Mouse (Mus musculus): Measurements from ENCODE around the gene Mad1l1. TPM values are rescaled to one million over a fixed set of nuclear protein-coding genes. Genes with fewer than 3 reads are reported as not detected.

Mad1l1 gene
- polyA plus RNA-seq, 1 experiment from 2014 or later: 25.0 TPM

DNA sequence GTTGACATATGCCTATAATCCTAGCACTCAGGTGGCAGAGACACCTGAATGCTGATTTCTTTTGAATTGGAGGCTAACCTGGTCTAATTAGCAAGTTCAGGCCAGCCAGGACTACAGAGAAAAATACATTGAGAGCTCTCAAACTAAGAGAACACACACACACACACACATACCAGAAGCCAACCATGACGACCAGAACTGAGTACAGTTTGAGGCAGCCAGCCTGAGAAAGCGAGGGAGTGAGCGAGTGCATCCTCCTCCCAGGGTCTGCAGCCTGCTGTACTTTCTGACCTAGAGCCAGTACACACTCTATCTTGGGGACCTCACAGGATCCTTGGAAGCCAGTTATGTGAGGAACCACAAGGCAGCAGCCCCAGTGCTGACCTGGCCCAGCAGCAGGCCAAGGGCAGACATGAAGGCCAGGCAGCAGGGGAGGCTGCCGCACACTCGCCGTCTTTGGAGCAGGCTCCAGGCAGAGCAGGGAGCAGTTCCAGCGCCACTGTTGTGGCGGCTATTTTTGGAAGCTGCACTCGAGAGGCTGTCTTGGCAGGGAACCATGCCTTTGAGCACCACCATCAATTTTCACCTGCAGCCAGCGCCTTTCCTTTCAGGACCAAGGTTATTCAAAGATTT lies 143.2 kb downstream of the Mad1l1 start:
- no peak overlapping the region for H3K4me3 ChIP-seq (ENCODE audit: low read depth, low read length)
- peak overlapping the region; percentile 50; the same call in 1 of the 2 replicates for H3K27ac ChIP-seq (ENCODE audit: low read depth, low read length)
- H3K9me3 ChIP-seq (replicated peaks; ENCODE audit: control insufficient read depth, low read length): no peaks in the 10 kb centered on the region
- H3K36me3 ChIP-seq (ENCODE audit: control insufficient read depth, insufficient read depth, low read length): no peaks in the 10 kb centered on the region
- no peak for ATAC-seq (replicated peaks; ENCODE audit: insufficient number of reproducible peaks, low FRiP score, low TSS enrichment)
- peaks cover 11% of the 10 kb centered on the region for H3K4me1 ChIP-seq (ENCODE audit: control insufficient read depth, insufficient read depth, low read length)
- no peak overlapping the region; the same call in 1 of the 2 replicates for H3K4me2 ChIP-seq
- WGBS (ENCODE audit: insufficient replicate concordance): 42% methylated on average over 10 of the region's 10 CpGs
- H3K27me3 ChIP-seq (ENCODE audit: control insufficient read depth, insufficient read depth, low read length): no peaks in the 10 kb centered on the region
- no peak overlapping the region for H3K9ac ChIP-seq (ENCODE audit: low read depth, low read length)

DNA sequence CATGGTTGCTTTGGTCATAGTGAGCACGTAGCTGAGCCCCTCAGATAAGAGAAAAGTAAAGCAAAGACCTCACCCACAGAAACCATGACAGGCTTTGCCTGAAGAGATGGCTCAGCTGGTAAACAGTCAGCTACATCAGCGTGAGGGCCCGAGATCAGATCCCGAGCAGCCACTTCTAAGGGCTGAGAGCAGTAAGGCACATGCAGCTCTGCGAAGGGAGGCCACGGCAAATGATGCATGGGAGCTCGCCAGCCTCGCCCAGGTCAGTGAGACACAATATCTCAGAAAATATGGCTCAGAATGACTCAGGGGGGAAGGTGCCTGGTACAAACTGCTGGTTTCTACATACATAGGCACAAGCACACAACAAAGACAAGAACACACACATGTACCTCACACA lies 143.8 kb downstream of the Mad1l1 start:
- WGBS (ENCODE audit: insufficient replicate concordance): 73% methylated on average over 8 of the region's 8 CpGs
- no peak overlapping the region for H3K4me2 ChIP-seq

DNA sequence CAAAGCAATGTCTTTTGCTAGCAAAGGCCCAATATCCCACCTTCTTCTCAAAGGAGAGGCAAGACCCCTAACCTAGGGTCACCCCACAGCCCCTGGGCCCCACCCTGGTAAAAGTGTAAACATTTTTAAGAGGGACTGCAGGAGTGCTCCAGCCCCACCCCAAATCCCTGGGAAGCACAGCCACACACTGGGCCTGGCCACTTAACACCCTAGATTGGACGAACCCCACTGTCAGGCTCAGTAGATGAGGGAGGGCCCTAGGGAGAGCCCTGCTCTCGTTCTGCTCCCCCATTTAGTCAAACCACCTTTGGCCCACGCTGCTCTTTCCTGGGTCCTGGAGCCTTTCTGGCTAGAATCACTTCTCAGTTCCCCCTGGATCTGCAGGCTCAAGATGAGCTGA lies 145.0 kb downstream of the Mad1l1 start:
- H3K4me2 ChIP-seq: no peak overlapping the region
- H3K27ac ChIP-seq (ENCODE audit: low read depth, low read length): no peak overlapping the region
- no peak for ATAC-seq (replicated peaks; ENCODE audit: insufficient number of reproducible peaks, low FRiP score, low TSS enrichment)
- H3K4me3 ChIP-seq (ENCODE audit: low read depth, low read length): no peak overlapping the region
- WGBS (ENCODE audit: insufficient replicate concordance): 42% methylated on average over 3 of the region's 3 CpGs
- H3K27me3 ChIP-seq (ENCODE audit: control insufficient read depth, insufficient read depth, low read length): no peaks in the 10 kb centered on the region
- H3K36me3 ChIP-seq (ENCODE audit: control insufficient read depth, insufficient read depth, low read length): no peaks in the 10 kb centered on the region
- peaks cover 11% of the 10 kb centered on the region for H3K4me1 ChIP-seq (ENCODE audit: control insufficient read depth, insufficient read depth, low read length)
- 0 out of 2 replicates have a peak overlapping the region, but pooled peaks have one; percentile 34 for H3K9ac ChIP-seq (ENCODE audit: low read depth, low read length)
- H3K9me3 ChIP-seq (replicated peaks; ENCODE audit: control insufficient read depth, low read length): no peaks in the 10 kb centered on the region

More for the DNA sequence above, 143.8 kb downstream of the Mad1l1 start:
- peaks cover 11% of the 10 kb centered on the region for H3K4me1 ChIP-seq (ENCODE audit: control insufficient read depth, insufficient read depth, low read length)
- no peak for ATAC-seq (replicated peaks; ENCODE audit: insufficient number of reproducible peaks, low FRiP score, low TSS enrichment)
- no peaks in the 10 kb centered on the region for H3K36me3 ChIP-seq (ENCODE audit: control insufficient read depth, insufficient read depth, low read length)
- H3K9me3 ChIP-seq (replicated peaks; ENCODE audit: control insufficient read depth, low read length): no peaks in the 10 kb centered on the region
- H3K27me3 ChIP-seq (ENCODE audit: control insufficient read depth, insufficient read depth, low read length): no peaks in the 10 kb centered on the region
- H3K4me3 ChIP-seq (ENCODE audit: low read depth, low read length): no peak overlapping the region
- no peak overlapping the region for H3K27ac ChIP-seq (ENCODE audit: low read depth, low read length)
- no peak overlapping the region for H3K9ac ChIP-seq (ENCODE audit: low read depth, low read length)

DNA sequence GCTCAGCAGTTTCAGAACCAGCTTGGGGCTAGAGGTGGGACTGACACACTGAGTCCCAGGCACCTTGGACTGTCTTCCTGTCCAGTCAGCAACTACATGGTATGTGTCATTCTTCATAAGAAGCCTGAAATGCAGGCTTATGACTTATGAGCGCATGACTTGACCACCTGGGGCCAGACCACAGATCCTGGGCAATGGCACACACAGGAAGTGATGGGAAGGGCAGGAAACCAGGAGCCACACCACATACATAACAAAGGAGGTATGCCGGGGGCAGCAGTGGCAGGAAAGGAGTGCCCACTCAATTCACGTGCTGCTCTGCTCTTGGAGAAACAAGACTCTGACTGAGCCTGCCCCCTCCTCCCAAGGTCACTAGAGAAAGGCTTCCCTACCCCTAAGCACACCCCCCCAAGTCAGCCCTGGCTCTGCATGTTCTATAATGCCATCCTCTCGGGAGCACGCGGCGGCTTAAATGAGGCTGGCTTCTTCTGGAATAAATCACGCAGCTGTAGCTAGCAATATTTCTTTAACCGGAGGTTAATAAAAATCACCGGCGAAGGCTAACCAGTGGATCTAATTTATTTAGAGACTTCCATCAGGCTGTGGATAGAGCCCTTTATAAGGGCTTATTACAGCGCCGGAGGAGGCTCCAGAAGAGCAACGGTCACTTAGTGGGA lies 146.4 kb downstream of the Mad1l1 start:
- Histone ChIP-seq H3K4me3 (ENCODE audit: low read depth, low read length) (no peak overlapping the region), H3K27ac (ENCODE audit: low read depth, low read length) (no peak overlapping the region), H3K9ac (ENCODE audit: low read depth, low read length) (no peak overlapping the region), H3K27me3 (ENCODE audit: control insufficient read depth, insufficient read depth, low read length) (no peaks in the 10 kb centered on the region), H3K4me2 (no peak overlapping the region), H3K4me1 (ENCODE audit: control insufficient read depth, insufficient read depth, low read length) (peaks cover 11% of the 10 kb centered on the region), H3K36me3 (ENCODE audit: control insufficient read depth, insufficient read depth, low read length) (no peaks in the 10 kb centered on the region), H3K9me3 (replicated peaks; ENCODE audit: control insufficient read depth, low read length) (no peaks in the 10 kb centered on the region)
- no peak for ATAC-seq (replicated peaks; ENCODE audit: insufficient number of reproducible peaks, low FRiP score, low TSS enrichment)
- WGBS (ENCODE audit: insufficient replicate concordance): 83% methylated on average over 14 of the region's 14 CpGs

DNA sequence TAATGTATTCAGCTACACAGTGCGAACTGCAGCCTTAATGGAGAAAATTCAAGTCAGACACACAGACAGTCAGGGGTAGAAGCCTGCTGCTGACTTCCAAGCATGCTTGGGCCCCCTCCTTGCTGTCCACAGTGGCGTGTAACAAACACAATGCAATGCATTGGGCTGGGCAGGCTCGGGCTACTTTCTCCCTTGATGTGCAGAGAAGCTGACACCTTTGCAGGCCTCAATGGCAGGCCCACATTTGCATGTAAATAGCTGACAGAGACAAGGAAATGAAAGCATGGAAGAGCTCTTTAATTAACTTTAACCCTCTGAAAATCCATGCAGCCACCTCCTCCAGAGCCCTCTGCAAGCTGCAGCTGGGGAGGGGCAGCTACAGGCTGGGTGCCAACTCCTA lies 147.3 kb downstream of the Mad1l1 start:
- Histone ChIP-seq H3K9ac (ENCODE audit: low read depth, low read length) (no peak overlapping the region), H3K9me3 (replicated peaks; ENCODE audit: control insufficient read depth, low read length) (no peaks in the 10 kb centered on the region)
- 62% methylated on average over 3 of the region's 3 CpGs for WGBS (ENCODE audit: insufficient replicate concordance)

DNA sequence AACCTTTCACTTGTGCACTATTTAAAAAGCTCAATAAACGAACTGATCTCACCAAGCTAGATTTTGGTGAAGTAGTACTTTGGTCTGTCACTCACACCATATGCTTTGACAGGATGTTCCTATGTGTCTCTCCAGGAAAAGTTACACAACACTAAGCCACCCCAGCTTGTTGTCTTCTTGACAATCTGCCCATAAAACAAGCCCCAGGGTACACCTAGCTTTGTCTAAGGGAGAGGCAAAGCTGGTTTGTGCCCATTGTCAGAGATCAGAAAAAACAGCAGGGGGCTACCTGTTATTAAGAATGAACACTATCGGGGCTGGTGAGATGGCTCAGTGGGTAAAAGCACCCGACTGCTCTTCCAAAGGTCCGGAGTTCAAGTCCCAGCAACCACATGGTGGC lies 148.2 kb downstream of the Mad1l1 start:
- ATAC-seq (replicated peaks; ENCODE audit: insufficient number of reproducible peaks, low FRiP score, low TSS enrichment): no peak
- H3K4me3 ChIP-seq (ENCODE audit: low read depth, low read length): no peak overlapping the region
- H3K9ac ChIP-seq (ENCODE audit: low read depth, low read length): no peak overlapping the region
- no peak overlapping the region for H3K4me2 ChIP-seq
- no peaks in the 10 kb centered on the region for H3K9me3 ChIP-seq (replicated peaks; ENCODE audit: control insufficient read depth, low read length)
- H3K27ac ChIP-seq (ENCODE audit: low read depth, low read length): no peak overlapping the region
- peaks cover 5% of the 10 kb centered on the region for H3K4me1 ChIP-seq (ENCODE audit: control insufficient read depth, insufficient read depth, low read length)
- no peaks in the 10 kb centered on the region for H3K27me3 ChIP-seq (ENCODE audit: control insufficient read depth, insufficient read depth, low read length)
- H3K36me3 ChIP-seq (ENCODE audit: control insufficient read depth, insufficient read depth, low read length): no peaks in the 10 kb centered on the region
- 85% methylated on average over 4 of the region's 4 CpGs for WGBS (ENCODE audit: insufficient replicate concordance)

More for the DNA sequence above, 147.3 kb downstream of the Mad1l1 start:
- Histone ChIP-seq H3K27ac (ENCODE audit: low read depth, low read length) (no peak overlapping the region), H3K4me2 (no peak overlapping the region), H3K4me3 (ENCODE audit: low read depth, low read length) (no peak overlapping the region), H3K36me3 (ENCODE audit: control insufficient read depth, insufficient read depth, low read length) (no peaks in the 10 kb centered on the region), H3K27me3 (ENCODE audit: control insufficient read depth, insufficient read depth, low read length) (no peaks in the 10 kb centered on the region), H3K4me1 (ENCODE audit: control insufficient read depth, insufficient read depth, low read length) (peaks cover 11% of the 10 kb centered on the region)
- ATAC-seq (replicated peaks; ENCODE audit: insufficient number of reproducible peaks, low FRiP score, low TSS enrichment): no peak

DNA sequence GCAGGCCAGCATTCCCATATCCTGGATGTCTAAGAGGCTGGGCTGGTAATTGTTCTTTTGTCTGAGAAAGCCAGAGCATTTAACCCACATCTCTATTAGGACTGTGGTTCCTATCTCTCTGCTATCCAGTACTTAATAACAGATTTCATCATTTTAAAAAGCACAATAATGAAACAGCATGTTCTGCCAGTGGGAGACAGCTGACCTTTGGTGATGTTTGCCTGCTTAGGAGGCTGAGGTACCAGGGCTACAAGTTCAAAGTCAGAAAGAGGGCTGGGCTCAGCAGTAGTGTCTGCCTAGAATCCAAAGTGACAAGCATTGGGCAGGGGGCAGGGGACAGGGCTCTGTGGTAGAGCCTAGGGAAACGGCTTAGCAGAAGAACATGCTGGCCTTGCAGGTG lies 149.6 kb downstream of the Mad1l1 start:
- 60% methylated on average over 1 of the region's 1 CpGs for WGBS (ENCODE audit: insufficient replicate concordance)
- H3K4me3 ChIP-seq (ENCODE audit: low read depth, low read length): no peak overlapping the region
- H3K9ac ChIP-seq (ENCODE audit: low read depth, low read length): no peak overlapping the region
- no peak overlapping the region for H3K27ac ChIP-seq (ENCODE audit: low read depth, low read length)
- H3K9me3 ChIP-seq (replicated peaks; ENCODE audit: control insufficient read depth, low read length): no peaks in the 10 kb centered on the region
- H3K27me3 ChIP-seq (ENCODE audit: control insufficient read depth, insufficient read depth, low read length): no peaks in the 10 kb centered on the region
- 0 out of 2 replicates have a peak, but pooled peaks cover 3% of the 10 kb centered on the region for H3K4me1 ChIP-seq (ENCODE audit: control insufficient read depth, insufficient read depth, low read length)
- no peak overlapping the region for H3K4me2 ChIP-seq
- H3K36me3 ChIP-seq (ENCODE audit: control insufficient read depth, insufficient read depth, low read length): no peaks in the 10 kb centered on the region
- no peak for ATAC-seq (replicated peaks; ENCODE audit: insufficient number of reproducible peaks, low FRiP score, low TSS enrichment)

DNA sequence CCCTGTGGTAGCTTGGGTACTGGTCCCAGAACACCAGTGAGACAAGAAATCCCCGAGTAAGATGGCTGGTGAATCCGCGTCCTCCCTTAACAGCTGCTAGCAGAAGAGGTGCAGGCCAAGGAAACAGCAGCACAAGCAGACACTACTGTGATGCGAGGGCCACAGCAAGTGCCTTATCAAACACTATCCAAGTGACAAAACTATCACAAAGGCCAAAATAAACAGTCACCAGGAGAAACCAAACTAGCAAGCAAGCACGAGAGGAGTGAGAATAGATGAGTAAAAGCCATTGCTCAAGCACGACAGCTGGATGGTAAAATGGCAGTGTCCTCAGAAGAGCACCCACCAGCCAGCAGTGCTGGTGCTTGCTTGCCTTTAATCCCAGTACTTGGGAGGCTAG lies 153.8 kb downstream of the Mad1l1 start:
- Histone ChIP-seq H3K36me3 (ENCODE audit: control insufficient read depth, insufficient read depth, low read length) (no peaks in the 10 kb centered on the region; the same call in 1 of the 2 replicates), H3K4me2 (no peak overlapping the region), H3K27ac (ENCODE audit: low read depth, low read length) (no peak overlapping the region), H3K9me3 (replicated peaks; ENCODE audit: control insufficient read depth, low read length) (no peaks in the 10 kb centered on the region), H3K4me1 (ENCODE audit: control insufficient read depth, insufficient read depth, low read length) (no peaks in the 10 kb centered on the region), H3K4me3 (ENCODE audit: low read depth, low read length) (no peak overlapping the region), H3K27me3 (ENCODE audit: control insufficient read depth, insufficient read depth, low read length) (no peaks in the 10 kb centered on the region), H3K9ac (ENCODE audit: low read depth, low read length) (no peak overlapping the region)
- no peak for ATAC-seq (replicated peaks; ENCODE audit: insufficient number of reproducible peaks, low FRiP score, low TSS enrichment)
- WGBS (ENCODE audit: insufficient replicate concordance): 57% methylated on average over 6 of the region's 6 CpGs

DNA sequence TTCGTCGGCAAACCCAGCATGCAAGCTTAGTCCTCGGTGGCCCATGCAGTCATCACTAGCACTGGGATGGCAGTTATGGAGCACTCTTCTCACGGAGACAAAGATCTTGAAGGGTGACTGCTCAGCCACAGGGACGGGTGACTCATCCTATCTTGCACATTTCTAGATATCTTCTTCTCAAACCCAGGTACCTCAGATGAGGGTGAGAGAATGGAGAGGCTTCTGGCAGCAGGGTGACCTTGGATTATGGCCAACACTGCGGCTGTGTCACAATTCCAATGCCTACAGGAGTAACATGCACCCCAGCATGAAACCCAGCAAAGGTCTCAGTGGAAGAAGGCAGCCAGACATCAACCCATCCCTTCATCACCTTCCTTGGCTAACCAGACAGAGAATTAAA lies 154.3 kb downstream of the Mad1l1 start:
- no peaks in the 10 kb centered on the region for H3K27me3 ChIP-seq (ENCODE audit: control insufficient read depth, insufficient read depth, low read length)
- no peaks in the 10 kb centered on the region; the same call in 1 of the 2 replicates for H3K36me3 ChIP-seq (ENCODE audit: control insufficient read depth, insufficient read depth, low read length)
- H3K4me1 ChIP-seq (ENCODE audit: control insufficient read depth, insufficient read depth, low read length): no peaks in the 10 kb centered on the region
- no peak overlapping the region for H3K9ac ChIP-seq (ENCODE audit: low read depth, low read length)
- H3K9me3 ChIP-seq (replicated peaks; ENCODE audit: control insufficient read depth, low read length): no peaks in the 10 kb centered on the region
- no peak overlapping the region for H3K27ac ChIP-seq (ENCODE audit: low read depth, low read length)
- H3K4me3 ChIP-seq (ENCODE audit: low read depth, low read length): no peak overlapping the region
- 74% methylated on average over 6 of the region's 6 CpGs for WGBS (ENCODE audit: insufficient replicate concordance)
- H3K4me2 ChIP-seq: no peak overlapping the region
- ATAC-seq (replicated peaks; ENCODE audit: insufficient number of reproducible peaks, low FRiP score, low TSS enrichment): no peak

Data from heart, embryonic 11.5 days (tissue).